Mouse (Mus musculus) limb, embryonic 10.5 days (tissue): ENCODE measurements around the gene Nrp2. TPM values are rescaled to one million over a fixed set of nuclear protein-coding genes. Genes with fewer than 3 reads are reported as not detected.

ENCODE experiments used
- DNase-seq: peaks from one replicate; pipeline ENCODE4 v3.0.0-alpha.2; 2017; ENCODE audit warnings: low spot score
- H3K27ac ChIP-seq: fragments of 300-500 bp; sonication (generic); 2 replicates; pipeline ENCODE4 v1.5.1; 2016; ENCODE audit warnings: mild to moderate bottlenecking
- H3K27me3 ChIP-seq: fragments of 300-500 bp; sonication (generic); 2 replicates; pipeline ENCODE4 v1.6.1; 2016; ENCODE audit warnings: low read depth, mild to moderate bottlenecking; ENCODE audit not compliant: poor library complexity, severe bottlenecking
- H3K36me3 ChIP-seq: fragments of 300-500 bp; sonication (generic); 2 replicates; pipeline ENCODE4 v1.6.1; 2016; ENCODE audit warnings: mild to moderate bottlenecking, moderate library complexity
- H3K4me1 ChIP-seq: fragments of 300-500 bp; sonication (generic); 2 replicates; pipeline ENCODE4 v1.6.1; 2016
- H3K4me3 ChIP-seq: fragments of 300-500 bp; sonication (generic); 2 replicates; pipeline ENCODE4 v1.5.1; 2016; ENCODE audit warnings: mild to moderate bottlenecking, moderate library complexity
- H3K9me3 ChIP-seq: fragments of 300-500 bp; sonication (generic); replicated peaks from 2 replicates; pipeline ENCODE4 v1.6.1; 2016; ENCODE audit warnings: mild to moderate bottlenecking
- WGBS: fragments of 180-500 bp; shearing (Covaris S2); methylation state at CpG from one replicate; pipeline ENCODE4 v1.1.7; 2016; 5-methylcytosine and 5-hydroxymethylcytosine counted together
- polyA plus RNA-seq: library from polyadenylated mRNA; unstranded; fragments of >200 nt; fragmentation: Nextera tagmentation; extraction: Ambion mirVana; gene quantifications from 2 replicates; pipeline ENCODE4 v1.2.1, GENCODE M21; 2016

Nrp2 gene
- polyA plus RNA-seq, 1 experiment from 2014 or later = 54.7 TPM

DNA sequence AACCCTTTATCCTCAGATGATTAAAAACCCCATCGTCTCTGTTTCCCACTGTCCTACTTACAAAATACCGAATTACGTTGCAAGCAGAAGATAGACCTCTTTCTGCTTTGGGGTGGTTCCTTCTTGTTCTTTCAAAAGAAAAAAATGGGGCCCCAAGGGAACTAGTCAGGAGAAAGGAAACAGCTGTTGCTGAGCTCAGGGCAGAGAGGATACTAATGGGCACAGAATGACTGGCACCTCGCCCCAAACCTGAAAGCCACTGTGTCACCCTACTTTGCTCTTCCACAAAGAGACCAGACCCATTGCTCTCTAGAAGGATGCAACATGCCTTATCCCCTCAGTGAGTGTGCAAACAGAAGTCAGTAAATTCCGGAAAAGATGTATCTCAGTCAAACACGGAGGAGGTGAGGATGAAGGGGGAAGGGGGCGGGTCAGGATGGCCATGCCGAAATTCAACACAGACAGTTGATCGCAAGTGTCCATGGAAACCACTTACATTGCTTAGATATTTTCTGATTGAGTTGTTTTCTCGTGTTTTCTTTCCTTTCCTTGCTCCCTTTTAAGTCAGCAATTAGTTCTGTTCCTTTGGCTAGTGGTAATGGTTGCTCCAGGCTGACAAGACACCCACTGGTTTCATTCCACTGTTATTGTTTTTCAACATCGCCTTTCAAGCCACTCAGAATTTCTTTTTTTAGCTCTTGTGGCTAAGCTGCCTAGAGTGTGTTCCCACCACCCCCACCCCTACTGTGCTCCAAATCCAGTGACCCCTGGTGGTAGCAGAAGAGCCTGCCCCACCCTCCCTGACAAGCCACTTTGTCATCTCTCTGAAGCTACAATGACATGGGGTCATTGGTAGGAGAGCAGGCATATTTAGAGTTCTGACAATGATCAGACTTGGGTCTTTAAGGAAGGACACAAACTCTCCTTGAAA lies 71.5 kb downstream of the Nrp2 start:
- no peak overlapping the region for H3K4me3 ChIP-seq
- H3K27ac ChIP-seq = no peak overlapping the region
- H3K4me1 ChIP-seq = peaks cover 34% of the 10 kb centered on the region
- 84% methylated on average over 11 of the region's 11 CpGs for WGBS
- H3K27me3 ChIP-seq = no peaks in the 10 kb centered on the region
- no peaks in the 10 kb centered on the region for H3K9me3 ChIP-seq
- DNase-seq = no peak
- H3K36me3 ChIP-seq = peaks cover 92% of the 10 kb centered on the region

DNA sequence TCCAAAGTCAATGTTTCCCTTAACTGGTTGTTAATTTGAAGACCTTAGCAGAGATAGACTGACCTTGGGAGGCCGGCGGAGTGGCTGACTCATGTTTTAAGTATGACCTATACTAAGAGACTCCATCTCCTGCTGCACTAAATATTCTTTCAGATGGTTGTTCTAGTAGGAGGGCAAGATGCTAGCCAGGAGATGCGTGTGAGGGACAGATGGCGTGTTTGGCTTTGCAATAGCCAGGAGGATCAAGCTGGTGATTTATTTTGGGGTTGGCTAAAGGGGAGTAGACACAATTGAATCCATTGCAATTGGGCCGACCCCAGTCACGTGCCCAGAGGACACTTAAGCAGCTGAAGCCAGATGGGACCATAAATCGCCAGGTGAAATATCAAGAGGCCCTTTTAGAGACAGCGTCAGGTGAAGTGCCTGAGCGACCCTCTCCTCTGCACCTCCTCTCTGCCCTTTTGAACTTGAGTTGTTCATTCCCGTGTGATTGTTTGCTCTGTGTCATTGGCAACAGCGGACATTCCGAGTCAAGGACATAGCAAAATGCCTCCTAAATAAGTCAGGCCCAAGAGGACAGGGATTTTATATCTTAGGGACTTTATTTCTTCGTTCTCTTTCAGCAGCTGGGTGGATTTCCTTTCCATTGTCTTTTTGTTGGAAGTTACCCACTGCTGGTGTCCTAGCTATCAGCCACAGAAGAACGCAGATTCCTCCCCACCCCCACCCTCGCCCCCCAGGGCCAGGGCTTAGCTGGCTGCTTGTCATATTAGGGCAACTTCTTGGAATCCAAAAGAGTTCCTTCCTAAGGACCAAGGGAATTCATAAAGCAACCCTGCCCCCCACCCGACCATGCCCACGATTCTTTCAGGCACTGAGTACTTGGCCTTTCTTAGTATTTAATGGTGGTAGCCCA lies 74.5 kb downstream of the Nrp2 start:
- H3K27ac ChIP-seq = no peak overlapping the region
- no peak overlapping the region for H3K4me3 ChIP-seq
- peaks cover 17% of the 10 kb centered on the region for H3K27me3 ChIP-seq
- WGBS = 52% methylated on average over 17 of the region's 17 CpGs
- no peaks in the 10 kb centered on the region for H3K9me3 ChIP-seq
- DNase-seq = no peak
- peaks cover 46% of the 10 kb centered on the region for H3K4me1 ChIP-seq
- H3K36me3 ChIP-seq = peaks cover 90% of the 10 kb centered on the region

DNA sequence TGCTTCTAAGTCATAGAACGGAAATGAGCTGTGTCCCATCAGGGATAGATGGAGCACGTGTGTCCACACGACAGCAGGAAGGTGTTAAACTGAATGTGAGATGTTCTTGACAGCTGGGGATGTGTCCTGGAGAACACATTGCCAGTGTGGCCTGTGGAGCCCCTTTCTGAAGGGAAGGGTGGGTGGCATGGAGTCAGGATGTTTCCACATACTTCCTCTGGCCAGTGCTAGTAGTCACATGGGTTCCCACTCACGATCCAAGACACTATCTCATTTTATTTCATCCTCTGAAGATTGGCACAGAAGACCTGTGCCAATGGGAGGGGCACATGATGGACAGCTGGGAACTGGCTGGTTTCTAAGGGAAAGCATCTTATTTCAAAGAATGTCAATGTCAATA lies 75.8 kb downstream of the Nrp2 start:
- H3K4me3 ChIP-seq = no peak overlapping the region
- no peak for DNase-seq
- peaks cover 20% of the 10 kb centered on the region for H3K27me3 ChIP-seq
- peaks cover 35% of the 10 kb centered on the region for H3K4me1 ChIP-seq
- H3K9me3 ChIP-seq = no peaks in the 10 kb centered on the region
- no peak overlapping the region for H3K27ac ChIP-seq
- H3K36me3 ChIP-seq = peaks cover 92% of the 10 kb centered on the region
- 83% methylated on average over 4 of the region's 4 CpGs for WGBS

DNA sequence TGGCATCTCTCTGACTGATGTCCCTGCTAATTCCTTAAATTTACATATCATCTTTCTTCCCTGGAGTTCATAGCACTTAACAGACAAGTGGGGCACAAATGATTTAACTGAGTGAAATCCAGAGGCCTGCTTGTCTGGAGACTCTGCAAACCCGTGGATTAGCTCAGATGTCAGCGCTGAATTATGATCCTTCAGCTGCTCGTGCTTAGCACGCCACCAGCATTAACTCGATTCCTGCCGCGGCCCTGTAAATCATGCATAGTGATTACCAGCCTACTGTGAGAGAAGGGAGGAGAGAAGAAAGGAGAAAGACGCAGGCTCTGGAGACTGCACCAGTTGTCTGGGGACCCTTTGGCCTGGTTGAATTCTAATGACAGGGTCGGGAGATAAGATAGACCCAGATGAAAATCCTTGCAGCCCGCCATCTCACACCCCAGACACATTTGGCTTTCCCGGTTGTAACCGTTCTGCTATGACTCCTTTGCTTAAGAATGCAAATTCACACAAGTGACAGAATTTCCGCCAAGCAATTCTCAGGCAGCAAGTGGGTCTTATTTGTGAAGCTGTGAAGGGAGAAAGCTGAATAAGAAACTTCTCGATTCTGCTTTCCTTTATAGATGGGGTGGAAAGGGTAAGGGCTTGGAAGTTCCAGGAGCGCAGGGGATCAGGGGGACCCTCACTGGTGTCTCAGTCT lies 77.1 kb downstream of the Nrp2 start:
- DNase-seq = peak; percentile 61
- H3K27me3 ChIP-seq = peaks cover 20% of the 10 kb centered on the region
- H3K9me3 ChIP-seq = no peaks in the 10 kb centered on the region
- peaks cover 35% of the 10 kb centered on the region for H3K4me1 ChIP-seq
- H3K36me3 ChIP-seq = peaks cover 92% of the 10 kb centered on the region
- H3K27ac ChIP-seq = no peak overlapping the region
- 13% methylated on average over 15 of the region's 15 CpGs for WGBS
- no peak overlapping the region for H3K4me3 ChIP-seq

DNA sequence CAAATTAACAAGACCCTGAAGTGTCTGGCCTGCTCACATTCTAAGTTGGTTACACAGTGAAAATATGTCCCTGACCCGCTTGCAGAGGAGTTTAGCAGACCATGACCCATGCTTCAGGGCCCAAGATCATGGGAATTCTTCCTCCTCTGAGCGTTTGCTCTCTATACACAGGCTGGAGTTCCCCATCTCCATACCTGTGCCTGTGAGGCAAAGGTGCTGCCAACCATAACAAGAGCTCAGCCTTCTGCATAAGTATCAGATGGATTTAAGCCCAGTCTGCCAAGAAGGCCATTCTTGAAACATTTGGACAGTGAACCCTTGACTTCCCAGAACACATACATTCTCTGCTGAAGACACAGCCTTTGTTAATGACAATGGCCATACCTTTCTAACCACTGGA lies 79.1 kb downstream of the Nrp2 start:
- H3K27me3 ChIP-seq = peaks cover 20% of the 10 kb centered on the region
- H3K4me3 ChIP-seq = no peak overlapping the region
- H3K36me3 ChIP-seq = peaks cover 89% of the 10 kb centered on the region
- no peak for DNase-seq
- 92% methylated on average over 2 of the region's 2 CpGs for WGBS
- no peak overlapping the region for H3K27ac ChIP-seq
- no peaks in the 10 kb centered on the region for H3K9me3 ChIP-seq
- peaks cover 22% of the 10 kb centered on the region for H3K4me1 ChIP-seq

DNA sequence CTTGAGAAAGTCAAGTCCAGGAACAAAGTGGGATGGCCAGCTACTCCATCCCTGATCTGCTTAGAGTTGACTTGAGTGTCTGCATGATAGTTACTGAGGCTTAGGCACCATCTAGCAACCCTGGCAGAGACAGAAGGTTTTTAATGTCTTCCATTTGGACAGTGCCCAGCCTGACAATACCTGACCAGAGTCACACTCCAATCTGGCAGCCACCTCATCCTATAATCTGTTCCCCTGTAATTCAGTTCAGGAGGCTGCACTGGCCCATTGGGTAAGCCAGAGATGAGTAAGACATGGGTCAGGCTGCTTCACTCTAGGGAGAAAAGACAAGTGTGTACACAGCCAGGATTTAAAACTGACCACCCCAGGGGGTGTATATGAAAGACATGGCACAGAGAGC lies 79.5 kb downstream of the Nrp2 start:
- Histone ChIP-seq H3K27me3 (peaks cover 20% of the 10 kb centered on the region), H3K4me3 (no peak overlapping the region), H3K27ac (no peak overlapping the region), H3K36me3 (peaks cover 89% of the 10 kb centered on the region), H3K9me3 (no peaks in the 10 kb centered on the region), H3K4me1 (peaks cover 18% of the 10 kb centered on the region)
- no peak for DNase-seq

DNA sequence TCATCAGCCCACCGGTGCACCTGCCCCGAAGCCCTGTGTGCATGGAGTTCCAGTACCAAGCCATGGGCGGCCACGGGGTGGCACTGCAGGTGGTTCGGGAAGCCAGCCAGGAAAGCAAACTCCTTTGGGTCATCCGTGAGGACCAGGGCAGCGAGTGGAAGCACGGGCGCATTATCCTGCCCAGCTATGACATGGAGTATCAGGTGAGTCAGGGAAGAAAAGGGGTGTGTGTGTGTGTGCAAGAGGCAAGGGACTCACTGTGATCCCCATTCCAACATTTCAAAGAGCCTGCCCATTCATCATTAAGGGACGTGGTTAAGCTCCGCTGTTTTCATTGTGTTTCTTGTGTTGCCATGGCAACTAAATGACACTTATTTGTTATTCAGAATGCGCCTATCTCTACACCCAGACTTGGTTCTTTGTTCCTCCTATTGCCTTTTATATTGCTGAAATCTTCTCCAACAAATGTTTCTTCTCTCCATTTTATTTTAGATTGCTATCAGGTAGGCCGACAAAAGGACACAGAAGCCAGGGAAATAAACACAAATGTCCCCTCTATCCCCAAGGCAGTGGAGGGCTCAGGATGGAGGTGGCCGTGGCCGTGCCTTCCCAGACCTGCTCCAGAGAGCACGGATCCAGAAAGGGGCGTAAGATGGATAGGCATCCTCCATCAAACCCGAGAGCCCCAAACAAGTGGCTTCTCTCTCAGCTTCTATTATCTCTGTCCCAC lies 80.4 kb downstream of the Nrp2 start:
- peaks cover 87% of the 10 kb centered on the region for H3K36me3 ChIP-seq
- DNase-seq = no peak

DNA sequence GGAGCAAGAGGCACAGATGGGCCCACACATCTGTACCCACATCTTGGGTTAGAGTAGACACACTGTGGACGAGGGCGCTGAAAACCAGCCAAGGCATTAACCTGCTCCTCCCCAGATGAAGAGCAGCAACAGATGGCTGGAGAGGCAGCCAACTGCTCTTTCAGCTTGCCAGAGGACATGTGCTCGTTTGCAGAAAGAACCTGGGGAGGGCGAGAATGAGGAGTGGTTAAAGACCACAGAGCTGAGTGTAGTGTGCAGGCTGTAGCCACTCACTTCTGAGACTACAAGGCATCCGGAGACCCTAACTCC lies 81.0 kb downstream of the Nrp2 start:
- Histone ChIP-seq H3K9me3 (no peaks in the 10 kb centered on the region), H3K27ac (no peak overlapping the region), H3K4me1 (peaks cover 13% of the 10 kb centered on the region), H3K36me3 (peaks cover 86% of the 10 kb centered on the region), H3K4me3 (no peak overlapping the region), H3K27me3 (peaks cover 20% of the 10 kb centered on the region)
- no peak for DNase-seq
- 71% methylated on average over 5 of the region's 5 CpGs for WGBS

More for the DNA sequence above, 80.4 kb downstream of the Nrp2 start:
- peaks cover 13% of the 10 kb centered on the region for H3K4me1 ChIP-seq
- H3K27ac ChIP-seq = no peak overlapping the region
- 91% methylated on average over 18 of the region's 18 CpGs for WGBS
- peaks cover 20% of the 10 kb centered on the region for H3K27me3 ChIP-seq
- H3K4me3 ChIP-seq = no peak overlapping the region
- H3K9me3 ChIP-seq = no peaks in the 10 kb centered on the region

DNA sequence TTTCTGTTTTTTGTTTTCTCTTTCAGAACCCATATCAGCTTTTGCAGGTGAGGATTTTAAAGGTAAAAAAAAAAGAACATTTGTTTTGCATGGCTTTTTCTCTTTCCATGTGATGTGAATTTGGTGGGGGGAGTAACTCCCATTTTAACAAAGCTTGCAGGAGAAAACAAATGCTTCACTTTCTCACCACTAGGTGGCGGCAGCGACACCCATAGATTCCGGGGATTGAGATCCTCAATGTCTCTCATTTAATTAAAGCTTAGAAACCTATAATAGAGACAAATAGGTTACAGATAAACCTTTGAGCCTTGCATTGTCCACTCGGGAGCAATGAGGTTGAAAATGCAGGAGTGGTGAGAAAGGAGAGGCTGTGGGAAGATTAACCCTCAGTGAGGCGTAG lies 83.2 kb downstream of the Nrp2 start:
- peak; percentile 68 for DNase-seq
- Histone ChIP-seq H3K4me1 (peaks cover 3% of the 10 kb centered on the region; the same call in 1 of the 2 replicates), H3K27me3 (peaks cover 17% of the 10 kb centered on the region), H3K27ac (no peak overlapping the region), H3K36me3 (peaks cover 83% of the 10 kb centered on the region), H3K4me3 (no peak overlapping the region), H3K9me3 (no peaks in the 10 kb centered on the region)
- WGBS = 26% methylated on average over 5 of the region's 5 CpGs

DNA sequence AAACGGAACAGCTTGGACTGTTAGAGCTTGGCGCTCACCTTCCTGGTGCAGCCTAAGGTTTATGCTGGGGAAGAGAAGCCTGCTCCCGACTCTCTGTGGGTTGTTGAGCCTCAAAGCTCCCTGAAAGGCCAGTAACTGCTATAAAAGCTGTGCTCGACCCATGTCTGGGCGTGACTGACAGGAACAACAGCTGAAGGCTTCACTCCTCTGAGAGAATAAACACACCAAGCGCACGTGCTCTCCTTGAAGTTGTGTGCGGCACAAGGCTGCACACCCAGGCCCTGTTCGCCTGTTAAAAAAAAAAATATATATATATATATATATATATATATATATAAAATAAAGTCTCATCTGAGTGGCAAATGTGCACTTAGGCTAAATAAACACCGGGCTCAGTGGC lies 84.5 kb downstream of the Nrp2 start:
- Histone ChIP-seq H3K36me3 (peaks cover 72% of the 10 kb centered on the region), H3K9me3 (no peaks in the 10 kb centered on the region), H3K27ac (no peak overlapping the region), H3K27me3 (peaks cover 4% of the 10 kb centered on the region; the same call in 1 of the 2 replicates), H3K4me1 (peaks cover 15% of the 10 kb centered on the region), H3K4me3 (no peak overlapping the region)
- WGBS = 81% methylated on average over 10 of the region's 10 CpGs
- no peak for DNase-seq

DNA sequence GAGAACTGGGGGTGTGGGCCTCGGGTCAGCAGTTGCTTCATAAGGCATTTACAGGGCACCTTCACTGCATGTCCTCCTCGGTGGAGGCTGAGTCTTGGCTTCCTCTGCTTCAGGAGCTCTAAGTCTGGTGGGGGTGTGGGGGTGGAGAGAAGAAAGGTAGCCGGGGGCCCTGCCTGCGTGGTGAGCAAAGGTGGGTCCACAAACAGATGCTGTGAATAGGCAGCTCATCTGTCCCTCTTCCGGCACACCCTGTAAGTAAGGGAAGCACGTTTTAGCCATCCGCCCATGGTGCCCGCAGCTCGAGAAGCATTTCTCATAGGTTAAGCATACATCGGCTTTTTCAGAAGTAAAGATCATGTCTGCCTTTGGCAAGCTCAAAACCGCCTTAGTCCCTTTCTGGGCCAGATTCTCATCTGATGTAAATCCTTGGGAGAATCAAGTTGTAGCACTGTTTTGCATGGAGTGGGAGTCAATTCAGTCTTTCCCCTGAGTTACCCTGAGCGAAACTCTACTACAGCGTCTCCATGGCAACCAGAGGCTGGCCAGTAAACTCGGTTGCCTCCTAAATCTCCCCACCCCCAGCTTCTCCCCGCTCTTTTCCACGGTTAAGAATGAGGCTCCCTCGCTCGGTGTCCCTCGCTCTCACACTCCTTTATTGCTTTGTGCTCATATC lies 91.3 kb downstream of the Nrp2 start:
- H3K9me3 ChIP-seq = no peaks in the 10 kb centered on the region

More for the DNA sequence above, 91.3 kb downstream of the Nrp2 start:
- peaks cover 5% of the 10 kb centered on the region; the same call in 1 of the 2 replicates for H3K27me3 ChIP-seq
- H3K4me1 ChIP-seq = peaks cover 39% of the 10 kb centered on the region
- 29% methylated on average over 19 of the region's 19 CpGs for WGBS
- H3K27ac ChIP-seq = 0 out of 2 replicates have a peak overlapping the region, but pooled peaks have one; percentile 23
- DNase-seq = peak; percentile 59
- peaks cover 23% of the 10 kb centered on the region for H3K36me3 ChIP-seq
- H3K4me3 ChIP-seq = peak overlapping the region; percentile 10; the same call in 1 of the 2 replicates
